Mouse (Mus musculus) heart, adult 2 months (tissue): ENCODE results near the gene Ddx23.

Experiments
- CTCF ChIP-seq: fragments of 200-600 bp; IDR thresholded peaks from 2 replicates; pipeline ENCODE4 v1.8.1; 2022; ENCODE audit warnings: antibody characterized with exemption, mild to moderate bottlenecking, moderate library complexity
- EP300 ChIP-seq: fragments of 200-500 bp; IDR thresholded peaks from 2 replicates; pipeline ENCODE4 v1.6.1; 2011; ENCODE audit warnings: low read depth, low read length, control low read depth; ENCODE audit not compliant: insufficient read depth
- POLR2A ChIP-seq: fragments of 200-500 bp; IDR thresholded peaks from 2 replicates; pipeline ENCODE4 v1.6.1; 2011; ENCODE audit warnings: mild to moderate bottlenecking, low read depth, low read length, control low read depth; ENCODE audit not compliant: insufficient read depth

DNA sequence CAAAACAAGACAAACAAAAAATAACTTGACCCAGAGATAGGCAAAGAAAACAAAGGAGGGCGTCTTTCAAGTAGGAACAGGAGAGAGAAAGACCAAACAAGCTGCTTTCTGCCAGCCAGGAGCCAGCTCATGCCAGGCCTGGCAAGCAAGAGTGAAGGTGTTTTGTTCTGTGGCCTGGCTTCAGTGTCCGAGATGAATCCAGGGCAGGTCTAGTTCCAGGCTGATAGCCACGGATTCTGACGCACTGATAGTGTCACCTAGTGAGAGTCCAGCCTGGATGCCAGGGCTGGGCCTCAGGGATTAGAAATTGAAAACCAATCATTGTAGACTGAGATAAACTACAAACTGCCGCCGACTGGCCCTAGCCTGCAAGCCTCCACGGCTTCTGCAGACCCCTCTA lies 15.3 kb upstream of the Ddx23 start:
- TF ChIP-seq CTCF, result no peak
- no peak for TF ChIP-seq EP300
- no peak for TF ChIP-seq POLR2A
